In genomic region chr6:51162208-51163082, GRCm38 (mm10) we compare ENCODE assay signal across 13 mouse cellular contexts.
DNase-seq lines count a peak whose midpoint lies in the region; ATAC-seq lines count a peak whose summit lies in the region.
"Had no signal": no experiment of that assay in that cellular context is flagged by ENCODE, and none has a peak within 500 bp of the region (broad histone marks: within the 10 kb centered on the region; RNA-seq: fewer than 3 reads in every experiment).

No protein-coding gene starts in this region.

- no peaks in the 10 kb centered on the region for H3K27me3 ChIP-seq in hindbrain, embryonic 12.5 days
- H3K27me3 ChIP-seq in hindbrain, embryonic 11.5 days (ENCODE audit: control insufficient read depth, insufficient read depth, low read length), result no peaks in the 10 kb centered on the region
- H3K27me3 ChIP-seq in forebrain, embryonic 13.5 days, result no peaks in the 10 kb centered on the region
- no peaks in the 10 kb centered on the region for H3K27me3 ChIP-seq in intestine, embryonic 15.5 days (replicated peaks)

- ATAC-seq in hindbrain, embryonic 12.5 days (ENCODE audit: low FRiP score), result no peak
- ATAC-seq in hindbrain, embryonic 11.5 days (ENCODE audit: low FRiP score), result no peak
- peak; percentile 57; the same call in 1 of the 2 replicates for ATAC-seq in forebrain, embryonic 13.5 days
- 0 out of 2 replicates have a peak, but pooled peaks have one; percentile 8 for ATAC-seq in intestine, embryonic 15.5 days
- ATAC-seq: liver, postnatal 0 days had no signal

- no peaks in the 10 kb centered on the region for H3K36me3 ChIP-seq in hindbrain, embryonic 12.5 days
- no peaks in the 10 kb centered on the region for H3K36me3 ChIP-seq in hindbrain, embryonic 11.5 days (ENCODE audit: control insufficient read depth, insufficient read depth, low read length)
- H3K36me3 ChIP-seq in forebrain, embryonic 13.5 days (ENCODE audit: poor library complexity, severe bottlenecking), result no peaks in the 10 kb centered on the region
- no peaks in the 10 kb centered on the region for H3K36me3 ChIP-seq in intestine, embryonic 15.5 days

- DNase-seq in hindbrain, embryonic 11.5 days (ENCODE audit: low spot score), result no peak
- DNase-seq in adipocyte (ENCODE audit: low spot score), result peak; percentile 97
- no peak for DNase-seq in spleen, postnatal 10 days (ENCODE audit: low spot score in 2 of 2)
- DNase-seq in spleen, postnatal 4 days (ENCODE audit: low spot score in 2 of 2), result no peak
- no peak for DNase-seq in spleen, postnatal 36 days (ENCODE audit: low spot score in 2 of 2)
- DNase-seq: cerebellum, adult 9-11 months; liver, postnatal 0 days; right cerebral cortex, postnatal 14 days; thymus, postnatal 36 days had no signal

- 0 out of 2 replicates have a peak, but pooled peaks cover 5% of the 10 kb centered on the region for H3K4me1 ChIP-seq in hindbrain, embryonic 12.5 days
- no peaks in the 10 kb centered on the region for H3K4me1 ChIP-seq in hindbrain, embryonic 11.5 days (replicated peaks; ENCODE audit: control insufficient read depth, insufficient read depth, low read length)
- H3K4me1 ChIP-seq in forebrain, embryonic 13.5 days, result peaks cover 24% of the 10 kb centered on the region
- H3K4me1 ChIP-seq in intestine, embryonic 15.5 days (replicated peaks), result 0 out of 2 replicates have a peak, but pooled peaks cover 13% of the 10 kb centered on the region

- peak overlapping the region; percentile 31; the same call in 1 of the 2 replicates for H3K27ac ChIP-seq in hindbrain, embryonic 12.5 days
- H3K27ac ChIP-seq in hindbrain, embryonic 11.5 days (ENCODE audit: low read depth, low read length), result no peak overlapping the region
- peak overlapping the region; percentile 40 for H3K27ac ChIP-seq in forebrain, embryonic 13.5 days
- 0 out of 2 replicates have a peak overlapping the region, but pooled peaks have one; percentile 54 for H3K27ac ChIP-seq in intestine, embryonic 15.5 days
- H3K27ac ChIP-seq: layer of hippocampus, adult 2 months had no signal

- no peak overlapping the region for H3K4me2 ChIP-seq in hindbrain, embryonic 12.5 days (replicated peaks)
- no peak overlapping the region for H3K4me2 ChIP-seq in hindbrain, embryonic 11.5 days (replicated peaks; ENCODE audit: low read depth, low read length)
- no peak overlapping the region for H3K4me2 ChIP-seq in forebrain, embryonic 13.5 days
- no peak overlapping the region for H3K4me2 ChIP-seq in intestine, embryonic 15.5 days (replicated peaks)

- H3K9me3 ChIP-seq in hindbrain, embryonic 12.5 days (replicated peaks), result no peaks in the 10 kb centered on the region
- no peaks in the 10 kb centered on the region for H3K9me3 ChIP-seq in hindbrain, embryonic 11.5 days (ENCODE audit: control insufficient read depth, low read length)
- H3K9me3 ChIP-seq in forebrain, embryonic 13.5 days (replicated peaks), result no peaks in the 10 kb centered on the region
- no peaks in the 10 kb centered on the region for H3K9me3 ChIP-seq in intestine, embryonic 15.5 days

- H3K4me3 ChIP-seq in hindbrain, embryonic 12.5 days, result no peak overlapping the region
- H3K4me3 ChIP-seq in hindbrain, embryonic 11.5 days (ENCODE audit: low read depth, low read length), result no peak overlapping the region
- H3K4me3 ChIP-seq in forebrain, embryonic 13.5 days, result no peak overlapping the region
- no peak overlapping the region for H3K4me3 ChIP-seq in intestine, embryonic 15.5 days (replicated peaks)
- H3K4me3 ChIP-seq: layer of hippocampus, adult 2 months had no signal

- no peak overlapping the region for H3K9ac ChIP-seq in hindbrain, embryonic 12.5 days
- no peak overlapping the region for H3K9ac ChIP-seq in hindbrain, embryonic 11.5 days (ENCODE audit: low read depth, low read length)
- H3K9ac ChIP-seq in forebrain, embryonic 13.5 days, result no peak overlapping the region
- no peak overlapping the region for H3K9ac ChIP-seq in intestine, embryonic 15.5 days
- H3K9ac ChIP-seq: liver, postnatal 0 days had no signal

- 66% methylated on average over 14 of the region's 14 CpGs for WGBS in hindbrain, embryonic 12.5 days
- WGBS in hindbrain, embryonic 11.5 days, result 72% methylated on average over 14 of the region's 14 CpGs
- 40% methylated on average over 14 of the region's 14 CpGs for WGBS in forebrain, embryonic 13.5 days
- 49% methylated on average over 14 of the region's 14 CpGs for WGBS in intestine, embryonic 15.5 days

Comparison
In these comparisons a context has a peak if more than half of its experiments do, and no peak if none do; other contexts are left out.
1. ATAC-seq: peak in forebrain, embryonic 13.5 days (single experiment) and intestine, embryonic 15.5 days (single experiment); none in hindbrain, embryonic 12.5 days (single experiment) and hindbrain, embryonic 11.5 days (single experiment).